Mouse (Mus musculus) lung, adult 10 weeks (tissue): ENCODE data around the gene Dpysl5. TPM values are rescaled to one million over a fixed set of nuclear protein-coding genes. Genes with fewer than 3 reads are reported as not detected.

Experiments used
- polyA plus RNA-seq: library from polyadenylated mRNA; stranded (reverse); fragments of 350-450 nt; fragmentation: Illumina TruSeq; extraction: RNeasy Lipid Tissue Mini Kit (QIAGEN cat#74804); gene quantifications from one replicate; pipeline ENCODE4 v1.2.3, GENCODE M21; 2014; ENCODE audit warnings: low read depth, low replicate concordance; ENCODE audit not compliant: insufficient read depth

Gene Dpysl5
- polyA plus RNA-seq: 2.3 TPM

GRCm38 (mm10) chr5:30711147-30712001, at the start of gene Dpysl5:
TSS of gene Dpysl5 (plus strand) at chr5:30711564.

GRCm38 (mm10) chr5:30666391-30667195, 44.8 kb upstream of the Dpysl5 start, which contains the start of gene Cenpa:
TSS of gene Cenpa (plus strand) at chr5:30666777.

GRCm38 (mm10) chr5:30814424-30815119, 103.2 kb downstream of the Dpysl5 start, which contains the start of gene Mapre3:
TSS of gene Mapre3 (plus strand) at chr5:30814641.

Other genes with a start within 250 kb of the Dpysl5 start
- gene Otof, start 249.6 kb upstream of the Dpysl5 start, polyA plus RNA-seq: 0.10 TPM
- 18.6 TPM for gene 1700001C02Rik, start 245.5 kb upstream of the Dpysl5 start, polyA plus RNA-seq
- gene Cib4, start 165.7 kb upstream of the Dpysl5 start, polyA plus RNA-seq: 0.58 TPM
- gene Kcnk3, start 123.4 kb upstream of the Dpysl5 start, polyA plus RNA-seq: 13.2 TPM
- 14.5 TPM for gene Slc35f6, start 63.6 kb upstream of the Dpysl5 start, polyA plus RNA-seq
- 10.4 TPM for gene Cenpa, start 44.8 kb upstream of the Dpysl5 start, polyA plus RNA-seq
- gene Mapre3, start 103.1 kb downstream of the Dpysl5 start, polyA plus RNA-seq: 31.4 TPM
- gene Tmem214, start 156.4 kb downstream of the Dpysl5 start, polyA plus RNA-seq: 28.4 TPM
- gene Agbl5, start 177.1 kb downstream of the Dpysl5 start, polyA plus RNA-seq: 4.4 TPM
- 298 TPM for gene Ost4, start 196.2 kb downstream of the Dpysl5 start, polyA plus RNA-seq
- 47.6 TPM for gene Emilin1, start 201.8 kb downstream of the Dpysl5 start, polyA plus RNA-seq
- 53.4 TPM for gene Khk, start 209.9 kb downstream of the Dpysl5 start, polyA plus RNA-seq
- gene Cgref1, start 234.0 kb downstream of the Dpysl5 start, polyA plus RNA-seq: 0.60 TPM
- 81.0 TPM for gene Preb, start 248.8 kb downstream of the Dpysl5 start, polyA plus RNA-seq